Mouse (Mus musculus): ENCODE measurements around the gene Rb1. TPM values are rescaled to one million over a fixed set of nuclear protein-coding genes. Genes with fewer than 3 reads are reported as not detected.
A peak's percentile ranks its signal among the peaks of the same experiment; 100 is the strongest.

The Rb1 gene
- polyA plus RNA-seq, 1 experiment = 2.7 TPM

DNA sequence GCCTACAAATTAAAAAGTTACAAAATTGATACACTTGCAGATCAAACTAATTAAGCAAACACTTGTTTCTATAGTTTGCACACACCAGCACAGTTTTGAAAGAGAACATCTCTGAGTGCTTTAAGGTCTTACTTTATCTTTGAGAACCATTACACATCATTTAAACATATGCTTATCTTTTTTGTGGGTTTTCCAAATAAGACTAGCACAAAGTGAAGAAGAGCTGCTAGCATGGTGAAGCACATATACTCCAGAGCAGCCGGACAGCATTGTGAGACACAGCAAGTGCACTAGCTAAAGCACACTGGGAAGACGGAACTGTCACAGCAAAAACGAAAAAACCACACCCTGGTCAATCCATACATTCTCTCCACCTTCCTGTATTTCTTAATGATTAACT, 3.5 kb downstream of the Rb1 start:
- H3ac ChIP-seq (ENCODE audit: control insufficient read depth, insufficient read length, low read depth) = no peak overlapping the region
- H3K27me3 ChIP-seq (ENCODE audit: control insufficient read depth, insufficient read depth, insufficient read length) = no peaks in the 10 kb centered on the region
- no peaks in the 10 kb centered on the region for H3K79me2 ChIP-seq (ENCODE audit: control insufficient read depth, insufficient read depth)
- H3K79me3 ChIP-seq (ENCODE audit: low read depth) = no peaks in the 10 kb centered on the region
- H3K36me3 ChIP-seq (ENCODE audit: control insufficient read depth, insufficient read depth) = no peaks in the 10 kb centered on the region
- no peak overlapping the region for H3K4me3 ChIP-seq (ENCODE audit: insufficient read depth, poor library complexity, severe bottlenecking)
- TF ChIP-seq MYOG (IDR thresholded peaks at IDR 0.05; ENCODE audit: control insufficient read depth, extremely low read depth, insufficient read length) (no peak), MAX (IDR thresholded peaks at IDR 0.05) (no peak), CTCF (IDR thresholded peaks at IDR 0.05; ENCODE audit: control insufficient read depth, insufficient read depth, insufficient read length) (no peak), CEBPB (IDR thresholded peaks at IDR 0.05; ENCODE audit: low read depth) (no peak), MYOD1 (IDR thresholded peaks at IDR 0.05; ENCODE audit: control insufficient read depth, insufficient read length, low read depth) (no peak), FOSL1 (IDR thresholded peaks at IDR 0.05; ENCODE audit: insufficient read depth, low read length, poor library complexity, severe bottlenecking) (no peak), USF1 (IDR thresholded peaks at IDR 0.05; ENCODE audit: low read depth) (no peak)

GRCm38 (mm10) chr14:73316933-73317332, 8.7 kb downstream of the Rb1 start:
- H3K27me3 ChIP-seq (ENCODE audit: control insufficient read depth, insufficient read depth, insufficient read length) = no peaks in the 10 kb centered on the region
- no peak for TF ChIP-seq CTCF (IDR thresholded peaks at IDR 0.05; ENCODE audit: control insufficient read depth, insufficient read depth, insufficient read length)
- no peak for TF ChIP-seq CEBPB (IDR thresholded peaks at IDR 0.05; ENCODE audit: low read depth)
- TF ChIP-seq FOSL1 (IDR thresholded peaks at IDR 0.05; ENCODE audit: insufficient read depth, low read length, poor library complexity, severe bottlenecking) = no peak
- TF ChIP-seq MYOG (IDR thresholded peaks at IDR 0.05; ENCODE audit: control insufficient read depth, extremely low read depth, insufficient read length) = no peak
- no peak for TF ChIP-seq MYOD1 (IDR thresholded peaks at IDR 0.05; ENCODE audit: control insufficient read depth, insufficient read length, low read depth)
- no peak for TF ChIP-seq MAX (IDR thresholded peaks at IDR 0.05)
- TF ChIP-seq USF1 (IDR thresholded peaks at IDR 0.05; ENCODE audit: low read depth) = no peak
- H3K79me3 ChIP-seq (ENCODE audit: low read depth) = no peaks in the 10 kb centered on the region
- H3ac ChIP-seq (ENCODE audit: control insufficient read depth, insufficient read length, low read depth) = no peak overlapping the region
- no peaks in the 10 kb centered on the region for H3K36me3 ChIP-seq (ENCODE audit: control insufficient read depth, insufficient read depth)
- H3K79me2 ChIP-seq (ENCODE audit: control insufficient read depth, insufficient read depth) = no peaks in the 10 kb centered on the region
- H3K4me3 ChIP-seq (ENCODE audit: insufficient read depth, poor library complexity, severe bottlenecking) = no peak overlapping the region

DNA sequence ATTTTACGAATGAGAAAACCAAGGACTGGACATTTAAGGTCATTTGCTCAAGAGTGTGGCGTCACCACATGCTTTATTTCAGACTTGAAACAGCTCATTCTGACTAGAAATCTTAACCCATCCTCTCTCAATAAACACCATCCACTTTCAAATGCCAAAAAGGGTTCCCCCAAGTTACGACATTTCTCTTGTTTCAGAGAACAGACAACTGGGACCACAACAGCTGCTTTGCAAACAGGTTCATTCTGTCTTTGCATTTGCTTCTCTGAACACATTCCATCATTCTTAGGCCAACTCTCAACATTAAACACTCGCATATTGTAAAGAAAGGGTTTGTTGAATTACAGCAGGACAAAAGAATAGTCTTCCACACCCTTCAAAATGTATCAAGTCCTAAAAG, 11.8 kb downstream of the Rb1 start:
- H3K79me3 ChIP-seq (ENCODE audit: low read depth) = no peaks in the 10 kb centered on the region
- H3K79me2 ChIP-seq (ENCODE audit: control insufficient read depth, insufficient read depth) = no peaks in the 10 kb centered on the region
- H3K27me3 ChIP-seq (ENCODE audit: control insufficient read depth, insufficient read depth, insufficient read length) = no peaks in the 10 kb centered on the region
- no peak overlapping the region for H3ac ChIP-seq (ENCODE audit: control insufficient read depth, insufficient read length, low read depth)
- no peak overlapping the region for H3K4me3 ChIP-seq (ENCODE audit: insufficient read depth, poor library complexity, severe bottlenecking)
- no peak for TF ChIP-seq MYOG (IDR thresholded peaks at IDR 0.05; ENCODE audit: control insufficient read depth, extremely low read depth, insufficient read length)
- TF ChIP-seq USF1 (IDR thresholded peaks at IDR 0.05; ENCODE audit: low read depth) = no peak
- no peak for TF ChIP-seq MYOD1 (IDR thresholded peaks at IDR 0.05; ENCODE audit: control insufficient read depth, insufficient read length, low read depth)
- TF ChIP-seq FOSL1 (IDR thresholded peaks at IDR 0.05; ENCODE audit: insufficient read depth, low read length, poor library complexity, severe bottlenecking) = no peak
- no peak for TF ChIP-seq CEBPB (IDR thresholded peaks at IDR 0.05; ENCODE audit: low read depth)
- TF ChIP-seq CTCF (IDR thresholded peaks at IDR 0.05; ENCODE audit: control insufficient read depth, insufficient read depth, insufficient read length) = no peak
- no peak for TF ChIP-seq MAX (IDR thresholded peaks at IDR 0.05)
- H3K36me3 ChIP-seq (ENCODE audit: control insufficient read depth, insufficient read depth) = no peaks in the 10 kb centered on the region

DNA sequence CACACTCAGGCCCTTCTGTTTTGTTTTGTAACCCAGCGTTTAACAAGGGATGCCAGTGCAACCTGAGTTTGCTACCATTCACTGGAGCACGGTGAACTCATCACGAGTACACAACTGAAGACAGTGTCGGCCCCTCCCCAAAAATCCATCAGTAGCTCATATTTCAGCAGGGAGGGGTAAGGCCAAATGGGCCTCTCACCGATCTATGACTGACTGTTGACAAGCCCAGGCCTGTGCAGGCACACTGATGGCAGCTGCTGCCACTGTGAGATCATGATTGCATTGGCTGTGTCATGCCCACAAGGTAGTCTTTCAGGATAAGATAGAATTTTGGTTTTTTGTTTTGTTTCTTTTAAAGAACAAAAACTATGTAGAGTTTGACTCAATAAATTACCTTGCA, 12.2 kb downstream of the Rb1 start:
- Histone ChIP-seq H3K79me2 (ENCODE audit: control insufficient read depth, insufficient read depth) (no peaks in the 10 kb centered on the region), H3K79me3 (ENCODE audit: low read depth) (no peaks in the 10 kb centered on the region), H3K27me3 (ENCODE audit: control insufficient read depth, insufficient read depth, insufficient read length) (no peaks in the 10 kb centered on the region), H3K4me3 (ENCODE audit: insufficient read depth, poor library complexity, severe bottlenecking) (no peak overlapping the region), H3ac (ENCODE audit: control insufficient read depth, insufficient read length, low read depth) (no peak overlapping the region), H3K36me3 (ENCODE audit: control insufficient read depth, insufficient read depth) (no peaks in the 10 kb centered on the region)
- TF ChIP-seq CEBPB (IDR thresholded peaks at IDR 0.05; ENCODE audit: low read depth) (no peak), MYOD1 (IDR thresholded peaks at IDR 0.05; ENCODE audit: control insufficient read depth, insufficient read length, low read depth) (peak; percentile 61), MYOG (IDR thresholded peaks at IDR 0.05; ENCODE audit: control insufficient read depth, extremely low read depth, insufficient read length) (no peak), CTCF (IDR thresholded peaks at IDR 0.05; ENCODE audit: control insufficient read depth, insufficient read depth, insufficient read length) (no peak)

DNA sequence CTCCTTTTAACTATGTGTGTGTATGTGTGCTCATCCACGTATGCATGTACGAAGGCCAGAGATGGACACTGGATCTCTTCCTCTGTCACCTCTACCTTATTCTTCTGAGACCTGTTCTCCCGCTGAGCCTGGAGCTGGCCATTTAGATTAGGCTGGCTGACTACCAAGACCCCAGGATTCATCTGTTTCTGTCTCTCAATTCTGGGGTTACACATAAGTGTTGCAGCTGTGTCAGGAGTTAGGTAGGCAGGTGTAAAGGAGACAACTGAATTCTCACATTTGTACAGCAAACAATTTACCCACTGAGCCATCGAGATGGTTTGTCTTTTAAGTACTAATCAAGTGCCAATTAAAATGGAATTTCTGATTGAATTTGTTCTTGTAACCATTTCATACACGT, 12.7 kb downstream of the Rb1 start:
- H3K4me3 ChIP-seq (ENCODE audit: insufficient read depth, poor library complexity, severe bottlenecking) = no peak overlapping the region
- H3K79me3 ChIP-seq (ENCODE audit: low read depth) = no peaks in the 10 kb centered on the region
- H3K36me3 ChIP-seq (ENCODE audit: control insufficient read depth, insufficient read depth) = no peaks in the 10 kb centered on the region
- no peak overlapping the region for H3ac ChIP-seq (ENCODE audit: control insufficient read depth, insufficient read length, low read depth)
- no peaks in the 10 kb centered on the region for H3K27me3 ChIP-seq (ENCODE audit: control insufficient read depth, insufficient read depth, insufficient read length)
- TF ChIP-seq CTCF (IDR thresholded peaks at IDR 0.05; ENCODE audit: control insufficient read depth, insufficient read depth, insufficient read length) (no peak), MYOG (IDR thresholded peaks at IDR 0.05; ENCODE audit: control insufficient read depth, extremely low read depth, insufficient read length) (no peak), USF1 (IDR thresholded peaks at IDR 0.05; ENCODE audit: low read depth) (no peak), MYOD1 (IDR thresholded peaks at IDR 0.05; ENCODE audit: control insufficient read depth, insufficient read length, low read depth) (no peak), FOSL1 (IDR thresholded peaks at IDR 0.05; ENCODE audit: insufficient read depth, low read length, poor library complexity, severe bottlenecking) (no peak), MAX (IDR thresholded peaks at IDR 0.05) (no peak), CEBPB (IDR thresholded peaks at IDR 0.05; ENCODE audit: low read depth) (no peak)
- no peaks in the 10 kb centered on the region for H3K79me2 ChIP-seq (ENCODE audit: control insufficient read depth, insufficient read depth)

DNA sequence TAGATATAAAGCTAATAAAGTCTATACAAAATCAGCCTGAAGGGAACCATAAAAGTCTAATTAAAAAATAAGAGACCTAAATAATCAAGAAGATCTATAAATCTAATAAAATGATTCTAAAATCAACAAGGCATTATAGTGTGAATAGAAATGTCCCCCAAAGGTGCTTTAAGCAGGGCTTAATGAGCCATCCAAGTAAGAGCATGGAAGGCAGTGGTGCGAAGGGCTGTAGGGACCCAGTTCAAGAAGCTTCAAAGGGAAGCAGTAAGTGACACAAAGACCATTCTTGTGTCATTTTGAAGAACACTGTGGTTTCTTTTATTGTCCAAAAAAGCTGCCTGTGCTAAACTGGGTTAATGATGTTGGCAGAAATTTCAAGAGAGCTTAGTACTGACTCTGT, 18.1 kb downstream of the Rb1 start:
- Histone ChIP-seq H3K36me3 (ENCODE audit: control insufficient read depth, insufficient read depth) (no peaks in the 10 kb centered on the region), H3K79me3 (ENCODE audit: low read depth) (no peaks in the 10 kb centered on the region), H3K27me3 (ENCODE audit: control insufficient read depth, insufficient read depth, insufficient read length) (no peaks in the 10 kb centered on the region), H3K4me3 (ENCODE audit: insufficient read depth, poor library complexity, severe bottlenecking) (no peak overlapping the region), H3ac (ENCODE audit: control insufficient read depth, insufficient read length, low read depth) (no peak overlapping the region), H3K79me2 (ENCODE audit: control insufficient read depth, insufficient read depth) (no peaks in the 10 kb centered on the region)
- TF ChIP-seq MAX (IDR thresholded peaks at IDR 0.05) (no peak), CTCF (IDR thresholded peaks at IDR 0.05; ENCODE audit: control insufficient read depth, insufficient read depth, insufficient read length) (no peak), MYOG (IDR thresholded peaks at IDR 0.05; ENCODE audit: control insufficient read depth, extremely low read depth, insufficient read length) (no peak), USF1 (IDR thresholded peaks at IDR 0.05; ENCODE audit: low read depth) (no peak), FOSL1 (IDR thresholded peaks at IDR 0.05; ENCODE audit: insufficient read depth, low read length, poor library complexity, severe bottlenecking) (no peak), CEBPB (IDR thresholded peaks at IDR 0.05; ENCODE audit: low read depth) (no peak), MYOD1 (IDR thresholded peaks at IDR 0.05; ENCODE audit: control insufficient read depth, insufficient read length, low read depth) (no peak)

Measured in C2C12 (cell line).